Mouse (Mus musculus): Measurements from ENCODE around the gene Dgke. TPM values are rescaled to one million over a fixed set of nuclear protein-coding genes. Genes with fewer than 3 reads are reported as not detected.
A peak's percentile ranks its signal among the peaks of the same experiment; 100 is the strongest.

Gene Dgke
- polyA plus RNA-seq, 1 experiment from 2014 or later = 17.5 TPM

- Histone ChIP-seq H3K9me3 (replicated peaks) (no peaks in the 10 kb centered on the region), H3K4me2 (no peak overlapping the region), H3K36me3 (no peaks in the 10 kb centered on the region), H3K27me3 (replicated peaks) (no peaks in the 10 kb centered on the region), H3K4me1 (no peaks in the 10 kb centered on the region), H3K9ac (replicated peaks) (no peak overlapping the region), H3K27ac (replicated peaks) (no peak overlapping the region), H3K4me3 (replicated peaks) (no peak overlapping the region)
- 79% methylated on average over 6 of the region's 6 CpGs for WGBS
- no peak for ATAC-seq (ENCODE audit: low FRiP score)
These were observed 36.1 kb downstream of the Dgke start for GRCm38 (mm10) chr11:89030552-89030951.

- Histone ChIP-seq H3K4me2 (no peak overlapping the region), H3K27ac (replicated peaks) (no peak overlapping the region), H3K4me3 (replicated peaks) (no peak overlapping the region), H3K9me3 (replicated peaks) (no peaks in the 10 kb centered on the region), H3K36me3 (no peaks in the 10 kb centered on the region), H3K9ac (replicated peaks) (no peak overlapping the region), H3K4me1 (no peaks in the 10 kb centered on the region), H3K27me3 (replicated peaks) (no peaks in the 10 kb centered on the region)
- WGBS = 69% methylated on average over 10 of the region's 10 CpGs
- ATAC-seq (ENCODE audit: low FRiP score) = no peak
These were observed 37.7 kb downstream of the Dgke start for GRCm38 (mm10) chr11:89028871-89029405.

GRCm38 (mm10) chr11:89027955-89028361 lies 38.7 kb downstream of the Dgke start:
- 78% methylated on average over 10 of the region's 10 CpGs for WGBS
- no peak overlapping the region for H3K27ac ChIP-seq (replicated peaks)
- no peak for ATAC-seq (ENCODE audit: low FRiP score)
- H3K4me1 ChIP-seq = no peaks in the 10 kb centered on the region
- no peak overlapping the region for H3K4me2 ChIP-seq
- no peak overlapping the region for H3K9ac ChIP-seq (replicated peaks)
- H3K27me3 ChIP-seq (replicated peaks) = no peaks in the 10 kb centered on the region
- H3K36me3 ChIP-seq = no peaks in the 10 kb centered on the region
- no peaks in the 10 kb centered on the region for H3K9me3 ChIP-seq (replicated peaks)
- H3K4me3 ChIP-seq (replicated peaks) = no peak overlapping the region

GRCm38 (mm10) chr11:89026117-89026516 lies 40.5 kb downstream of the Dgke start:
- Histone ChIP-seq H3K4me1 (no peaks in the 10 kb centered on the region), H3K27ac (replicated peaks) (no peak overlapping the region), H3K4me2 (no peak overlapping the region), H3K4me3 (replicated peaks) (no peak overlapping the region), H3K9me3 (replicated peaks) (no peaks in the 10 kb centered on the region), H3K36me3 (no peaks in the 10 kb centered on the region), H3K27me3 (replicated peaks) (no peaks in the 10 kb centered on the region), H3K9ac (replicated peaks) (no peak overlapping the region)
- 97% methylated on average over 3 of the region's 3 CpGs for WGBS
- no peak for ATAC-seq (ENCODE audit: low FRiP score)

- ATAC-seq (ENCODE audit: low FRiP score) = no peak
- no peak overlapping the region for H3K9ac ChIP-seq (replicated peaks)
These were observed 41.0 kb downstream of the Dgke start for GRCm38 (mm10) chr11:89025603-89026002.

GRCm38 (mm10) chr11:89024181-89024881 lies 42.3 kb downstream of the Dgke start:
- WGBS = 52% methylated on average over 11 of the region's 11 CpGs
- no peaks in the 10 kb centered on the region for H3K27me3 ChIP-seq (replicated peaks)
- H3K9ac ChIP-seq (replicated peaks) = no peak overlapping the region
- H3K4me1 ChIP-seq = no peaks in the 10 kb centered on the region
- no peak overlapping the region for H3K4me2 ChIP-seq
- peak overlapping the region; percentile 6; the same call in 1 of the 2 replicates for H3K27ac ChIP-seq (replicated peaks)
- H3K9me3 ChIP-seq (replicated peaks) = no peaks in the 10 kb centered on the region
- H3K36me3 ChIP-seq = no peaks in the 10 kb centered on the region
- no peak overlapping the region for H3K4me3 ChIP-seq (replicated peaks)
- peak; percentile 31; the same call in 1 of the 2 replicates for ATAC-seq (ENCODE audit: low FRiP score)

More at GRCm38 (mm10) chr11:89025603-89026002, 41.0 kb downstream of the Dgke start:
- Histone ChIP-seq H3K4me3 (replicated peaks) (no peak overlapping the region), H3K4me2 (no peak overlapping the region), H3K4me1 (no peaks in the 10 kb centered on the region), H3K36me3 (no peaks in the 10 kb centered on the region), H3K9me3 (replicated peaks) (no peaks in the 10 kb centered on the region), H3K27me3 (replicated peaks) (no peaks in the 10 kb centered on the region), H3K27ac (replicated peaks) (no peak overlapping the region)
- 80% methylated on average over 3 of the region's 3 CpGs for WGBS

- Histone ChIP-seq H3K36me3 (no peaks in the 10 kb centered on the region), H3K27me3 (replicated peaks) (no peaks in the 10 kb centered on the region), H3K9me3 (replicated peaks) (no peaks in the 10 kb centered on the region), H3K4me2 (no peak overlapping the region), H3K4me1 (no peaks in the 10 kb centered on the region), H3K4me3 (replicated peaks) (no peak overlapping the region), H3K27ac (replicated peaks) (no peak overlapping the region), H3K9ac (replicated peaks) (no peak overlapping the region)
- WGBS = 73% methylated on average over 10 of the region's 10 CpGs
- no peak for ATAC-seq (ENCODE audit: low FRiP score)
These were observed 43.2 kb downstream of the Dgke start for GRCm38 (mm10) chr11:89023477-89023876.

DNA sequence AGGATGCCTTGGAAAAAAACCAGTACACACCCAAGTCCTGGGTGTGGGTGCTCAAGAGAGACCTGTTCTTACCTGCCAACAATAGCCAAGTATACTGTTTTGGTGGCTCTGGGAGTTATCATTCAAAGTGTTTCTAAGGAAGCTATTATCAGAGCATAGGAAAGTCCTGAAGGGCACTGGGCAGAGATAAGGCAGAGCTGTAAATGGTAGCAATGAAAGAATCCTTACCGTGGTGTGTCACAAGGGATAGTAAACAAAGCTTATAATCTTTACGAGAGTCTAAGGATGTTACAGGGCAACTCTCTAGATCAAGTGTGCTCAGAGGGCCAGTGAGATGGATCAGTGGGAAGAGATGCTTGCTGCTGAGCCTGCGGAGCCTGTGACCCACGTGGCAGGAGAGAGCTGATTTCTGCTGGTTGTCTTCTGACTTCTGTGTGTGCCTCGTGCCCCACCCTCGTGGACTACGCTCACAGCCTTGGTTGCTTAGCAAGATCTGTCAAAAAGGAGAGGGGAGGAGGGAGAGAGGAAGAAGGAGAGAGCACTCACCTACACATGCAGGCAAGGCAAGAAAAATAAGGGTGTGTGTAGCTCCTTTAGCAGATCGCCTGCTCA lies 44.4 kb downstream of the Dgke start:
- no peak overlapping the region for H3K9ac ChIP-seq (replicated peaks)

GRCm38 (mm10) chr11:89021687-89022086 lies 45.0 kb downstream of the Dgke start:
- H3K4me1 ChIP-seq = no peaks in the 10 kb centered on the region
- no peak overlapping the region for H3K27ac ChIP-seq (replicated peaks)
- no peak for ATAC-seq (ENCODE audit: low FRiP score)
- WGBS = 82% methylated on average over 7 of the region's 7 CpGs
- H3K9ac ChIP-seq (replicated peaks) = no peak overlapping the region
- H3K4me2 ChIP-seq = no peak overlapping the region
- no peaks in the 10 kb centered on the region for H3K36me3 ChIP-seq
- H3K27me3 ChIP-seq (replicated peaks) = no peaks in the 10 kb centered on the region
- H3K4me3 ChIP-seq (replicated peaks) = no peak overlapping the region
- no peaks in the 10 kb centered on the region for H3K9me3 ChIP-seq (replicated peaks)

More for the DNA sequence above, 44.4 kb downstream of the Dgke start:
- Histone ChIP-seq H3K27me3 (replicated peaks) (no peaks in the 10 kb centered on the region), H3K36me3 (no peaks in the 10 kb centered on the region), H3K9me3 (replicated peaks) (no peaks in the 10 kb centered on the region), H3K4me2 (no peak overlapping the region), H3K4me1 (no peaks in the 10 kb centered on the region), H3K4me3 (replicated peaks) (no peak overlapping the region), H3K27ac (replicated peaks) (no peak overlapping the region)
- 76% methylated on average over 8 of the region's 8 CpGs for WGBS
- ATAC-seq (ENCODE audit: low FRiP score) = no peak

DNA sequence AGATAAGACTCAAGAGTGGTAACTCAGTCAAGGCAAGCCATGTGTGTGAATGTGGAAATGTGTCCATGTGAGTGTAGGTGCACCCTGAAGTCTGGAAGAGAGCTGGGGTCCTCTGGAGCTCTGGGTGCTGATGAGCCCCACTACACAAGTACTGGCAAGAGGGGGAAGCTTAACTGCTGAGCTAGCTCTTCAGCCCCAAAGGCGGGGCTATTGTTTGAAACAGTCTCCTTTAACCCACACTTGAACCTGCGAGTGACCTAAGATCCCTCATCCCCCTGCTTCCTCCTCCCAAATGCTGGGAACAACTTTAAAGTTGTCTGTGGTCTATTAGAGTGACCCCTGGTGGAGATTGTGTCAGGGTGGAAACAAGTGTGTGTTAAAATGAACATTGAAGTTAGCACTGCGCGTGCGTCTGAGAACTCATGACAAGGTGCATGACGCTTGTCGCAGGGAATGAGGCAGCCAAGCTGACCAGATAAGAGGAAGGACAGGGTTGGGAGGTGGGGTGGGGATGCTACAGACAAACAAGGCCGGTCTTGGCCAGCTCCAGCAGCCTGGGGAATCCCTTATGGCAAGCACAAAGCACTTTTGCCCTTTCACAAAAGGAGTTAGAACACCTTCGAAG lies 45.9 kb downstream of the Dgke start:
- no peak for ATAC-seq (ENCODE audit: low FRiP score)
- H3K4me2 ChIP-seq = no peak overlapping the region
- H3K4me3 ChIP-seq (replicated peaks) = no peak overlapping the region
- no peaks in the 10 kb centered on the region for H3K27me3 ChIP-seq (replicated peaks)
- H3K36me3 ChIP-seq = no peaks in the 10 kb centered on the region
- 74% methylated on average over 9 of the region's 9 CpGs for WGBS
- H3K9ac ChIP-seq (replicated peaks) = no peak overlapping the region
- no peak overlapping the region for H3K27ac ChIP-seq (replicated peaks)
- no peaks in the 10 kb centered on the region for H3K4me1 ChIP-seq
- H3K9me3 ChIP-seq (replicated peaks) = no peaks in the 10 kb centered on the region

GRCm38 (mm10) chr11:89017514-89018182 lies 49.0 kb downstream of the Dgke start:
- Histone ChIP-seq H3K36me3 (no peaks in the 10 kb centered on the region), H3K9ac (replicated peaks) (no peak overlapping the region), H3K9me3 (replicated peaks) (no peaks in the 10 kb centered on the region), H3K4me1 (no peaks in the 10 kb centered on the region), H3K4me2 (no peak overlapping the region), H3K27me3 (replicated peaks) (no peaks in the 10 kb centered on the region), H3K4me3 (replicated peaks) (no peak overlapping the region), H3K27ac (replicated peaks) (no peak overlapping the region)
- WGBS = 94% methylated on average over 9 of the region's 9 CpGs
- ATAC-seq (ENCODE audit: low FRiP score) = no peak

All from neural tube, embryonic 15.5 days (tissue).